Mouse (Mus musculus): Measurements from ENCODE around the gene Cpeb3.

GRCm38 (mm10) chr19:37119281-37119680 lies 89.1 kb downstream of the Cpeb3 start:
- TF ChIP-seq CTCF (conservative IDR thresholded peaks at IDR 0.05; ENCODE audit: low read length) (no peak), POU5F1 (IDR thresholded peaks at IDR 0.05; ENCODE audit: borderline replicate concordance, low read length) (no peak), NANOG (IDR thresholded peaks at IDR 0.05; ENCODE audit: borderline replicate concordance, low read length) (no peak)

Measured in E14TG2a.4 (cell line).